8 mouse cellular contexts compared by ENCODE assay signal in the genomic region with DNA sequence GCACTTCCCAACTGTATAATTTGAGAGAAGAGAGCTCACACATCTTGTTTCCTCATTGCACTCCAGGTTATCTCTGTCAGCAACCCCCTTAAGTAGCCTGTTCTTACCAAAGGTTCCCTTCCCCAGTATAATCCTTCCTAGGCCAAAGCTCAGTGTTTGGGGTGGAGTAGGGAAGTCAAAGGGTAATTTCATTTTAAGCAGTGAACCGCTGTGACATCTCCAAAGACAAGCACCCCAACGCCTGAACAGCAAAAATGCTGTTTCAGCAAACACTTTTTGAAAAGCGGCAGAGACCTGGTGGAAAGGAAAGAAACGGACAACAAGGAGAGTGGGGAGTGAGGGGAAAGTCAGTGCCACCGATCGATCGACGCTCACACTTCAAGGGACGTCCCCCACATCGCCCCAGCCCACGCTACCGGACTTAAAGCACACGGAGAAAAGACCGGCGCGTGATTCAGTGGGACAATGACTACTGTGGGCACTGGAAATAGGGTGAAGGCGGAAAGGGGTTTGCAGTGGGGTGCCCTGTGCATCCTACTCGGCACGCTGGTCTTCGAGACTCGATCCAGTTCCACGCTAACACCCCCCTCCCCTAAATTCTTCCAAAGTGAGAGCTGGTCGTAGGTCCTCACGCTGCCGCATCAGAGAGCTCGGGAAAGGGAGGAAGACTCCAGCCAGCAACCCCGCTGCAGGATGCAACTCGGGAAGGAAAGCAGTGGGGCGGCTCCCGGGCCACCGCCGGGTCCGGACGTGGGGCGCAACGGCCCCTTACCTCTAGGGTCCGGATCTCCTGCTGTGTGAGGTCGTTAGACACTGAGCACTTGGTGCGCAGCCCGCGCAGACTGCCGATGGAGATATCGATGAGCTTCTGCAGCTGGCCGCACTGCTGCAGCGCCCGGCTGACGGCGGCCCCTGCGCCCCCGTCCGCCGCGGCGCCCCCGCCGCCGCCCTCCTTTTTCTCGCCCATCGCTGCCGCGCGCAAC. TPM values are rescaled to one million over a fixed set of nuclear protein-coding genes. Genes with fewer than 3 reads are reported as not detected.
DNase-seq lines count a peak whose midpoint lies in the region; ATAC-seq lines count a peak whose summit lies in the region.

No protein-coding gene starts in this region.

- H3K27ac ChIP-seq in embryonic facial prominence, embryonic 12.5 days = peak overlapping the region; percentile 85
- H3K27ac ChIP-seq in liver, embryonic 11.5 days (ENCODE audit: low read depth, low read length) = peak overlapping the region; percentile 49

- peak overlapping the region; percentile 66 for H3K4me2 ChIP-seq in embryonic facial prominence, embryonic 12.5 days (replicated peaks)
- H3K4me2 ChIP-seq in liver, embryonic 11.5 days = peak overlapping the region; percentile 82

- peak overlapping the region; percentile 59 for H3K4me3 ChIP-seq in embryonic facial prominence, embryonic 12.5 days
- H3K4me3 ChIP-seq in liver, embryonic 11.5 days (ENCODE audit: low read depth, low read length) = peak overlapping the region; percentile 74

- H3K9me3 ChIP-seq in embryonic facial prominence, embryonic 12.5 days = no peaks in the 10 kb centered on the region
- H3K9me3 ChIP-seq in liver, embryonic 11.5 days (ENCODE audit: control insufficient read depth, low read length) = no peaks in the 10 kb centered on the region

- peak overlapping the region; percentile 70 for H3K9ac ChIP-seq in embryonic facial prominence, embryonic 12.5 days
- H3K9ac ChIP-seq in liver, embryonic 11.5 days (ENCODE audit: low read depth, low read length) = peak overlapping the region; percentile 82

- no peaks in the 10 kb centered on the region for H3K36me3 ChIP-seq in embryonic facial prominence, embryonic 12.5 days
- no peaks in the 10 kb centered on the region for H3K36me3 ChIP-seq in liver, embryonic 11.5 days (ENCODE audit: control insufficient read depth, insufficient read depth, low read length)

- no peak for ATAC-seq in embryonic facial prominence, embryonic 12.5 days (ENCODE audit: insufficient number of reproducible peaks, insufficient read depth, low FRiP score, low TSS enrichment)
- ATAC-seq in liver, embryonic 11.5 days (replicated peaks; ENCODE audit: low FRiP score) = peak; percentile 41

- H3K4me1 ChIP-seq in embryonic facial prominence, embryonic 12.5 days = peaks cover 37% of the 10 kb centered on the region
- peaks cover 24% of the 10 kb centered on the region for H3K4me1 ChIP-seq in liver, embryonic 11.5 days (replicated peaks; ENCODE audit: control insufficient read depth, insufficient read depth, low read length)

- DNase-seq in layer of hippocampus, adult 9-11 months = peak; percentile 25
- no peak for DNase-seq in layer of hippocampus, adult 8-10 months (ENCODE audit: low spot score in 2 of 2)
- DNase-seq in MN1 (ENCODE audit: low spot score) = peak; percentile 33
- peak; percentile 59 for DNase-seq in heart, postnatal 4 days
- peak; percentile 60 for DNase-seq in liver, embryonic 11.5 days (ENCODE audit: low spot score)
- peak; percentile 17 for DNase-seq in neural tube, embryonic 10.5 days (ENCODE audit: extremely low spot score, low spot score)
- no peak for DNase-seq in ovary, postnatal 36 days (ENCODE audit: low spot score)

- whole genome bisulfite sequencing in embryonic facial prominence, embryonic 12.5 days = 2% methylated on average over 62 of the region's 62 CpGs
- WGBS in liver, embryonic 11.5 days = under 1% methylated on average over 60 of the region's 62 CpGs

- H3K27me3 ChIP-seq in embryonic facial prominence, embryonic 12.5 days = no peaks in the 10 kb centered on the region
- no peaks in the 10 kb centered on the region for H3K27me3 ChIP-seq in liver, embryonic 11.5 days (replicated peaks; ENCODE audit: control insufficient read depth, insufficient read depth, low read length)

RNA-seq across cellular contexts. Expression of a gene that starts 0.6 kb away (rescaled TPM):
- total RNA-seq in layer of hippocampus, adult 8-10 months (2022) = 100 to 1,000 TPM; 138 to 198 (median 174) TPM
- polyA plus RNA-seq in embryonic facial prominence, embryonic 12.5 days (2016; fragmentation: Nextera tagmentation; extraction: Ambion mirVana) = 3.9 and 5.0 TPM in 2 replicates
- 10 to 100 TPM; 14.6 to 15.8 TPM for total RNA-seq in heart, postnatal 4 days (2021)
- 4.1 and 5.0 TPM in 2 replicates for polyA plus RNA-seq in liver, embryonic 11.5 days (2014; fragmentation: Nextera tagmentation; extraction: Ambion mirVana)

Comparison
In these comparisons a context has a peak if more than half of its experiments do, and no peak if none do; other contexts are left out.
1. DNase-seq: peak in layer of hippocampus, adult 9-11 months (single experiment), MN1 (single experiment), heart, postnatal 4 days (single experiment), liver, embryonic 11.5 days (single experiment) and neural tube, embryonic 10.5 days (single experiment); none in layer of hippocampus, adult 8-10 months (0 of 2) and ovary, postnatal 36 days (single experiment).
2. RNA of a gene that starts 0.6 kb away (total RNA-seq): 138 to 198 TPM in layer of hippocampus, adult 8-10 months; 14.6 to 15.8 TPM in heart, postnatal 4 days; every median in the first group is over 4 times any median in the second.